Comparison of ENCODE assay signal across 25 mouse cellular contexts in the genomic region with DNA sequence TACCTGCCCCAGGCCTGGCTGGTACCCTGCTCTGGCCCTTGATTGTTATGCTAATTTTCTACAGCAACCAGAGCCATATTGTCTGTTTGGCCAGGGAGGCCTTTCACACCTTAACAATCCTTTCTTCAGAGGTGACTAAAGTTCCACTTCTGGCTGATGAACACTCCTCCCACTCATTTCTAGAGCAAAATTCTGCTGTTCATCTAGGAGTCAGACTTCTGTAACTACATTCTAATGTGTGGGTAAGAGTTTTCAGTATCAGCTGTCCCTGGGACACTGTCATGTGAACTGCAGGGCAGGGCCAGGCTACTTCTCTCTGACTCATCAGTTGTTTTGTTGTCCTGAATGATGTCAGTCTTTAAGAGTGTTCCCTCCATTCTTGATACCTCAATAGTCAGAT.
"Had no signal": no experiment of that assay in that cellular context is flagged by ENCODE, and none has a peak within 500 bp of the region (broad histone marks: within the 10 kb centered on the region; RNA-seq: fewer than 3 reads in every experiment).

No protein-coding gene starts in this region.

- H3K27me3 ChIP-seq: heart, embryonic 12.5 days; hindbrain, embryonic 12.5 days; intestine, embryonic 15.5 days; limb, embryonic 12.5 days; liver, embryonic 13.5 days; liver, embryonic 15.5 days had no signal

- DNase-seq: gastrocnemius, adult 2 months; gastrocnemius, postnatal 10 days; gastrocnemius, postnatal 25 days; heart, adult 2 months; heart, postnatal 10 days; heart, postnatal 4 days; kidney, adult 18-20 months; kidney, adult 8-10 months; kidney, postnatal 10 days; kidney, postnatal 25 days; kidney, postnatal 4 days; liver; liver, embryonic 13.5 days had no signal

- H3K4me1 ChIP-seq: heart, embryonic 10.5 days; heart, embryonic 12.5 days; hindbrain, embryonic 10.5 days; hindbrain, embryonic 12.5 days; intestine, embryonic 15.5 days; limb, embryonic 10.5 days; limb, embryonic 12.5 days; liver, embryonic 13.5 days; liver, embryonic 15.5 days had no signal

- H3K27ac ChIP-seq: heart, adult 2 months; heart, embryonic 10.5 days; hindbrain, embryonic 10.5 days; hindbrain, embryonic 12.5 days; hindbrain, embryonic 14.5 days; intestine, embryonic 15.5 days; layer of hippocampus, adult 2 months; left cerebral cortex, adult 2 months; limb, embryonic 10.5 days; limb, embryonic 12.5 days; liver, embryonic 13.5 days; liver, embryonic 15.5 days had no signal

- H3K36me3 ChIP-seq: heart, embryonic 10.5 days; heart, embryonic 12.5 days; hindbrain, embryonic 10.5 days; hindbrain, embryonic 12.5 days; intestine, embryonic 15.5 days; limb, embryonic 10.5 days; limb, embryonic 12.5 days; liver, embryonic 13.5 days; liver, embryonic 15.5 days had no signal

- H3K4me2 ChIP-seq: heart, embryonic 12.5 days; hindbrain, embryonic 12.5 days; hindbrain, embryonic 14.5 days; intestine, embryonic 15.5 days; limb, embryonic 12.5 days; liver, embryonic 11.5 days; liver, embryonic 13.5 days; liver, embryonic 15.5 days had no signal

- H3K9me3 ChIP-seq: heart, embryonic 10.5 days; heart, embryonic 12.5 days; hindbrain, embryonic 10.5 days; hindbrain, embryonic 12.5 days; intestine, embryonic 15.5 days; limb, embryonic 10.5 days; limb, embryonic 12.5 days; liver, embryonic 13.5 days; liver, embryonic 15.5 days had no signal

- H3K9ac ChIP-seq: heart, embryonic 12.5 days; hindbrain, embryonic 12.5 days; hindbrain, embryonic 14.5 days; intestine, embryonic 15.5 days; limb, embryonic 12.5 days; liver, embryonic 13.5 days; liver, embryonic 15.5 days had no signal

- H3K4me3 ChIP-seq: heart, adult 2 months; heart, embryonic 10.5 days; heart, embryonic 12.5 days; hindbrain, embryonic 10.5 days; hindbrain, embryonic 12.5 days; intestine, embryonic 15.5 days; layer of hippocampus, adult 2 months; left cerebral cortex, adult 2 months; limb, embryonic 10.5 days; limb, embryonic 12.5 days; liver, embryonic 13.5 days; liver, embryonic 15.5 days had no signal
